Mouse (Mus musculus) kidney, postnatal 10 days (tissue): ENCODE measurements around the gene Susd5.

Experiments used
- DNase-seq: peaks from one replicate; pipeline ENCODE4 v3.0.0; 2021; ENCODE audit warnings: mixed read lengths

Gene Susd5

DNA sequence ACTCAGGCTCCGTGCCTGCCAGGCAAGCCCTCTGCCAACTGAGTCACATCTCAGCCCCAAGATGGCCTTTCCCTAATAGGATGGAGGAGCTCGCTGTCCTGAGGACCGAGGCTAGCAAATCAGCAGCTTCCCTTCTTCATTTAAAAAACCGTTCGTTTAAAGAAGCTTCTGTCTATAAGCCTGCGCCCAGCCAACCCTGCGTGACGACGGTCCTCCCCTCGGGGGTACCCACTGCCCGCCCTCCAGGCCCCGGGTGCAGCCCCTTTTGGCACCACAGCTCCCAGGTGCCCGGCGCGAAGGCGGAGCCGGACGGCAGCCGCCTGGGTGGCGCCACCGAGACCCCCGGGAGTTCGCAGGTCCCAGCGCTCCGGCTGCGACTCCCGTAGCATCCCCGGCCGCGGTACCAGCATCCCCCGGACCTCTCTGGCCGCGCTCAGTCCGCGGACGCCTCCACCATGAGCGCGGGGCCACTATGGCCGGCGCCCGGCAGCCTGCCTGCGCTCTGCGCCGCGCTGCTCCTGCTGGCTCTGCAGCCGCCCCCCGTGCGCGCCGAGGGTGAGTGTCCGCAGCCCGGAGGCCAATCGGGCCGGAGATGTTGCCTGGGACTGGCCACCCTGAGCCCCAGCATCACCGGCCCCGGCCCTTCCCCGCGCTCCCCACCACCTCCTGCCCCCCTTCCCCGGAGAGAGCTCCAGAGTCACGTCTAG is at the start of gene Susd5:
Susd5 (plus strand) TSS at position 51 of the 707 bp plus-strand sequence.
- peak; percentile 18 for DNase-seq

DNA sequence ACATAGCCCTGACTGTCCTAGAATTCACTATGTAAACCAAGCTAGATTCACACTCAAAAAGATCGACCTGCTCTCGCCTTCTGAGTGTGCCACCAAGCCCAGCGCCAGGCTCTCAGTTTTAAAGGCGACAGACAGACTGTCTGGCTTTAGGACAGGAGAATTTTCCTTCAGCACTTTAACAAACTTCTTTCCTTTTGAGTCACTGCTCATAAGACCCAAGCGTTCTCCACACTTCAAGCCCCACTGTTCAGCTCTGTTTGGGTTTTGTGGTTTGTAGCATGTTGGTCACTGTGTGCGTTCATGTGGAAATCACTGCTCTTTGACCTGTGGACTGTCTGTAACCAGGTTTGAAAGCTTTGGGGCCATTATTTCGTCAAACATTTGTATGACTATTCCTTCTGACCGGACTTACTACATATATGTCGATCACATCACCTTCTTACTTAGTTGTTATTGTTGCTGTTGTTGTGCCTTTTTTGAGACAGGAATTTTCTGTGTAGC is 49.0 kb upstream of the Susd5 start:
- DNase-seq = no peak

DNA sequence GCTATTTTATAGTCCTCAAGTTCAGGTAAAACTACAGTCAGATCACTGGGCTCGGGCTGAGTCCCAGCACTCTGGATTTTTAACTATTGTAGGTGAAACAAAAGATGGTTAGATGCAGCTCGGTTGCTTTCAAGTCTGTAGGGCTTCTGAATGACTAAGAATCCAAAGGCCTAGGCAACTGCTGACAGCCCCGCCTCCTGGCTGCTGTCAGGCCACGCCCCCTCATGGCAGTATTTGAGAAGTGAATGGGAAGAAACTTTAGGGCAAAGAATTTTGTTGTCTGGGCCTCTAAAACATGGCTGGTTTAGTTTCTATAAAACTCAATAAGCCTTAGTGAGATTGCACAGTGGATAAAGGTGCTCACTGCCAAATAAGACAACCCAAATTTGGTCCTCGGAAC is 47.4 kb upstream of the Susd5 start:
- no peak for DNase-seq

DNA sequence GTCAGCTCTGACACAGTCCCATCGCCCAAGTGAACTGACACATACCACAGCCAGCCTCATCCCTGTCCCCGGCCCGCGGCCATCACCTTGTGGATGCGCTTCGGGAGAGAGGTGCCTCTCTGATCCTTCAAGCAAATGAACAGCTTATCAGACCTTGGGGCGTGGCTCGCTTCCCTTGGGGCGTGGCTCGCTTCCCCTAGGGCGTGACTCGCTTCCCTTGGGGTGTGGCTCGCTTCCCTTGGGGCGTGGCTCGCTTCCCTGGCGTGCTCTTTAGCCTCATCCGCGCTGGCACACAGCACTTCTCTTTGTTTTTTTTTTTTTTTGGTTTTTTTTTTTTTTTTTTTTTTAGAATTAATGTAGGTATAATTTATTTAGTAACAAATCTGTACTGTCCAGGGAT is 45.7 kb upstream of the Susd5 start:
- no peak for DNase-seq

DNA sequence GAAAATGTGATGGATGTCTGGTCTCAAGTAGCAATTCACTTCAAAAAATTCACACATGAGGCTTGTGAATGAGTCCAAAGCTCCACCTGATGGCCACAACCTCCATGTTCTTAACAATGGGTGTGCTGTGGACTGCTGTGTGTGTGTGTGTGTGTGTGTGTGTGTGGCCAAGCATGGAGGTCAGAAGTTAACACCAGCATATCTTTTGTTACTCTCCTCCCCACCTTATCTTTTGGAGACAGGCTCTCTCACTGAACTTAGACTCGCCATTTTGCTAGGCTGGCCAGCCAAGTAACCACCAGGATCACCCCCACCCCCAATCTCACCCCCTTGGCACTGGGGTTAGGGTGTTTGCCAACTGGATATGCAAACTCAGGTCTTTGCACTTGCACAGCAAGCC is 42.9 kb upstream of the Susd5 start:
- no peak for DNase-seq

DNA sequence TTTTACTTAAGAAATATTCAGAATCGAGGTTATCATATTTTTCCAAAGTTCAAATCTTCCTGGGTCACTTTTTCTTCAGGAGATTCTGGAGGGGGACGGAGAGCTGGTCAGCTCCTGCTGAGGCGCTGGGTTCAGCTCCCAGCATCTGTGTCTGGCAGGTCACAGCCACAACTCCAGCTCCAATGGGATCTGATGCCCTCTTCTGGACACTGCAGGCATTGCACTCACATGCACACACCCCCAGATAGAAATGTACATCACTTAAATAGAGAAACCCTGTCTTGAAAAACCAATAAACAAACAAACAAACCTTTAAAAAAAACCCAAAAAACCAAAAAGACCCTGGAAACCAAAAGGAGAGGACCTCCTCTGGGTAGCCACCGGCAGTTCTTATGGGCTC is 41.2 kb upstream of the Susd5 start:
- DNase-seq = no peak

DNA sequence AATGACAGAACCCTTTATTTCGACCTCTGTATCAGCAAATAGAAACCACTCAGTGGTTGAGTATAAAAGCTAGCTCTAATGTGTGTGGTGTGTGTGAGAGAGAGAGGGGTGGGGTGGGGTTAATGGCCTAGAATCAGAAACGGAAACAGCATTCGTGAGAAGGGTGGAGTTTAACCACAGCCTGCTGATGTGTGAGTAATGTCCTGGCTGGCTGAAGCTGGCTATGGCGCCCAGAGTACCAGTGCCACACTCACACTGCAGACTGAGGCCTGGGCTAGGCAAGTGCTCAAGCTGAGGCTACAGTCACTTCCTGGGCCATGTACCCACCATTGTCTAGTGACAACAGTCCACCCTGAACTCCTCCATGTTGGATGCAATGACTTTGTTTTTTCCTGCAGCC is 40.5 kb upstream of the Susd5 start:
- no peak for DNase-seq

DNA sequence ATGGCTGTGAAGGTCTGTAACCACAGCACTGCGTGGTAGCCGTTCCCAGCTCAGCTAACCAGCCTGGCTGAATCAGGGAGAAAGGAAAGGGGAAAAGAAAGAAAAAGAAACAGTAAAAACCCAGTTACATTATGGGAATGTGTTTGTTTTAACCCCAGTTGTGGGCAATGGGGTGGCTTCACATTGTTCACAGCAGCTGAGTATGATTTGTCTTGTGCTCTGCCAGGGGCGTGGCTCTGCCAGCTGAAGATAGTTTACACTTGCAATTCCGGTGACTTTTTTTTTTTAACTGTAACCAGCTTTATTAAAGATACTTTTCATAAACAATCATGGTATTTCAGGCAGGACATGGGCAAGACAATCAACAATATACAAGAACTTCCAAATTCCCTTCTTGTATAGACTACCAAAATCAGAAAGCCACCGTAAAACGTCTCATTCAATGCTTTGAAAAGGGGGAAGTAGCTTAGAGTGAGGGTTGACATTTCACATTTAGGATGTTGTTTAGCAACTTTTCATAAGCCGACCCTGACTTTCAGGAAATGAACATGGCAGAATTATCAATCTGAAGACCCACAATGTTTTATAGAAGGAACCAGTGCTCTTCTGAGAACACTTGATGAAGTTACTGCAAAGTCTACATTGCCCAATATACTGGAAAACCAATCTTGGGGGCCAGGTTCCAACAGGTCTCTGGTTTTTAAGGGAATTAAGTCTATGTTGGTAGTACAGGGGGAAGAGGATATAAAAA is 37.8 kb upstream of the Susd5 start:
- no peak for DNase-seq

DNA sequence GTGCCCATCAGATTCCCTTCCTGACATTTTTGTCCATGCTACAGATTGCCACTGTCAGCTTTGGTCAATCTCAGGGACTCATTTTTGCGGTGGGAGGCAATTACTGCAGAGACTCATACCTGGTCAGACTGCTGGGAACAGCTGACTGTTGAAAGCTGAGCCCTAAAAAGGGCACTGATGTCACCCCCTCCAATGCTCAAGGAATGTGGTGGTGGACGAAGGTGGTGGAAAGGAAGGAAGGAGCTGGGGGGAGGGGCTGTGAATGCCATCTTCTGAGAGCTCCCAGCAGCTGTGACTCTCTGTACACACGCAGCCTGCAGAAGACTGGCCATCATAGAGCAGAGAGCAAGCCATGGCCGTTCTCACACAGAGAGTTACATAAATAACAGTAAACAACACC is 34.8 kb upstream of the Susd5 start:
- no peak for DNase-seq

DNA sequence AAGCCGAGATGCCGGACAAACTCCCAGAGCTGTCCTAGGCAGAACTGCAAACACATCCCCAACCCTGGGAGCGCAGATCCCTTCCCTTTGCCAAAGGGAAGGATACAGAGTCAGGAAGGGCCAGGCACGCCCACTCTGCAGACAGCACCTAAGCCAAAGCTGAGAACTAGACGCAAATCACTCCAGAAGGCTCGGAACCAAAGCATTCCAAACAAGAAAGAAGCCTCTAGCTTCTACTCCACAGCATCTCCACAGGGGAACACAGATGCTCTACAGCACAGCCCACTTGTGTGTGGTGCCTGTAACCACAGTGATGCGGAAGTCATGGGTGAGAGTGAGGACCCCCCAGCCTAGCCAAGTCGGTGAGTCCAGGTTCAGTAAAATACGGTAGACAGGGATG is 31.8 kb upstream of the Susd5 start:
- DNase-seq = no peak

DNA sequence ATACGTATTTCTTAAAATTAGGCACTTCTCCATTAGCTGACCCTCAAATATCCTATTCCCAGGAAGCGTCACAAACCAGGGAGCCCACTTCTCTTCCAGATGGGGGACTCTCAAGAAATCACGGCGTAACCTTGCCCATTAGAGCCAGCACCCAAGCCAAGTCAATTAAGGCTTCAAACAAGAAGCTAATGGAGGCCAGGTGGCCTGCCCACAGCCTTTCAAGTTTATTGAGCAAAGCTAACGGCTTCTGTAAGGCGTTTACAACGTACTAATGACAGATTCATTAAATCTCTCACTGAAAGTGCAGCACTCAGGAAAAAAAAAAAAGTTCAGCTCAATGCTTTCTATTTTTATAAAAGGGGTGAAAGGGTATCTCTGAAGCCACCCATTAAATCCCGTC is 31.1 kb upstream of the Susd5 start:
- no peak for DNase-seq

DNA sequence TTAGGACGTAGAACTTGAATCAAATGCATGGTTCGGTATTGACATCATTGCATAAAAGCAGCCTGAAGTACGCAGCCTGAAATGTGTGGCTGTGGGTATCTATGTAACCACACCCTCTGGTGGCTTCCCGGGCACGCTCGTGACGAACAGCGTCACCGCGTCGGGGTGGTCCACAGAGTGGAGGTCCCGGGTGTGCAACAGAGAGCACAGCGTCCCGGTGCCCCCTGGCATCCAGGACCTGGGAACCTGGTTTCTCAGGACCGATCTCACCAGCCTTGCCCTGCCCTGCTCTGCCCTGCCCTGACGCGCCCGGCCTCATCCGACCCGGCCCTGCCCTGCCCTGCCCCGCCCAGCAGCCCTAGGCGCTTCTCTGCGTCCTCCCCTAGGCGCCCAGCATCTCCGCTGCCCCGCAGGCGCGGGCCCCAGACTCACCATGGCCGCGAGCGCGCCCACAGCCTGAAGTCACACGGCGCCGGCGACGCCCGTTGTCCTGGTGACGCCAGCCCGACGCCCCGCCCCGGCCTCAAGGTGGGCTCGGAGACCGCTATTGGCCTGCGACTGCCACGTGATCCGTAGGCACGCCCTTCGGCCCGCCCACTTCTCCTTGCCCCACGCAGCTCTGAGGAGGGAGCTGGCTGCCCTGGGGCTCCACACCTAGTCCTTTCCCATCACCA is 30.5 kb upstream of the Susd5 start:
- peak; percentile 83 for DNase-seq

DNA sequence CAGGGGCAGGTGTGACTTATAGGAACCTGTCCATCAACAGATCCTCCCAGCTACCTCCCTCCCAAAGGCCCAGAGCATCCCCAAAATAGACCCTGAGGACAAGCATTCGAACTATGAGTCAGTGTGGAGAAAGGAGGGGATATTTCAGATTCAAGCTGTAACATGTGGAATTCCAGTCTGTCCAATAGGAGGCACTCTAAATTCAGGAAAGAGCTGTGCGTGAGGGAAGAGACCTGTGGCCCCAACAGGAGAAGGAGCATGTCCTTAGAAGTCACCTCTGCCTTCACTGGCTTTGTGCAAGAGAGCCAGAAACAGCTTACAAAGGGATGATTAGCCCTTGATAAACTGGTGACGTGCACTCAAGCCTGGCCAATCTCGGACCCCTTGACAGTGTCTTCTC is 16.0 kb upstream of the Susd5 start:
- no peak for DNase-seq

DNA sequence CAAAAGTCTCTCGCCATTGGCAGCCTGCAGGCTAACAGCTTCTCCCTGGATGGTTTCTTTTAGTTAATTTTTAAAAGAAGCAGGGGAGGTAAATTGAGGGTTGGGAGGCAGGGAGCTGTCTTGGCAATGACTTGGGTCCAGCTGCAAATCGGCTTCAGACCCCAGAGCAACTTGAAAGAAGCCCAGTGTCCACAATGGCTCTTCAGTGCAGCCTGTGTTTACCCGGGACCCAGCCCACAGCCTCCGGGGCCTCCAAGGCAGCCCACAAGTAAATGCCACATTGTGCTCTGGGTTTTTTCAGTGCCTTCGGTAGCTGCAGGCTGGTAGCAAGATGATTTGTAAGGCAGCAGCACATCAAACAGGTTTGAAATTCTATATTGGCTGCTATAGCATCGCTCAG is 14.4 kb upstream of the Susd5 start:
- DNase-seq = no peak

DNA sequence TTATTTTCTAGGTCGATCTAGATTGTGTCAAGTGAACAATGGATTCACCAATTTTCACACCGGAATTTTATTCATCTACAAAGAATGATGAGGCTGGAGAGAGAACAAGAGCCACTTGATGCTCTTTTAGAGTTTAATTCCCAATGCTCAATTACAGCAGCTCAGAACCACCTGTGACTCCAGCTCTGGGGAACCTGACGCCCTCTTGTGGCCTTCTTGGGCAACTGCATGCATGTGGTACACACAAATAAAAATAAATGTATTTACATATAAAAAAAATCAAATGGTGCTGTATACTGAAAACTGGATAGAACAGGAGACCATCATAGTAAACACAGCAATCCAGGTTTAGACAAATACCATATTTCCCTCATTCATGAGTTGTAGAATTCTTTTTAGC is 12.5 kb upstream of the Susd5 start:
- DNase-seq = peak; percentile 23

DNA sequence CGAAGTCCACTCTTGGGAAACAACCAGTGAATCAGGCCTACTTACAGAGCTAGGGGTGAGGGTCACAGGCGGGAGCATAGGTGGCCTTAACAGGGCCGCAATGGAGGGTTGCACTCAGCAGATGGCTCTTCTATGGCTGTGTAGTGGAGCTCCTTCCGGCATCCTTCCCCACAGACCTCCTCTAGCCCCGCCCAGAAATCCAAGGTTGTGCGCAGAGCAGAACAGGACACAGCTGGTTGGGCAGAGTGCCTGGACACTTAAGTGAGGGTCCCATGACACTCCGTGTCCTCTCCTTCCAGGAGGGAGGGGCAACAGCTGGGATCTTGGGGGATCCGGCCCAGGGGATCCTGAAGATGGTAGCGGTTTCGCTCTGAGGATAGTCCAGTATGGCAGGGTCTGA is 10.9 kb upstream of the Susd5 start, which contains the start of gene Fbxl2:
Fbxl2 (minus strand) TSS at position 164 of the 400 bp plus-strand sequence.
- peak; percentile 16 for DNase-seq

DNA sequence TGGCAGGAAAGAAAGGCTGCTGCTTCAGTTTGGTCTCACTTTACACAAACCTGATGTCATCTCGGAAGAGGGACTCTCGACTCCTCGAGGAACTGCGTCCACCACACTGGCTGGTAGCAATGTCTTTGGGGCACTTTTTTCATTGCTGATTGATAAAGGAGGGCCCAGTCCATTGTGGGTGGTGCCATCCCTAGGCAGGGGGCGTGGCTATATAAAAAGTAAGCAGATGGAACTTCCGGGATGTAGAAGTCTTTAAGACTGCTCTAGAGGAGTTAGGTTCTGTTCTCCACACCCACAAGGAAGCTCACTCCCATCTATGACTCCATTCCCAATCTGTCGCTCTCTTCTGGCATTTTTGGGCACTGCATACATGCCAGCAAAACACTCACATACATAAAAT is 10.3 kb upstream of the Susd5 start:
- no peak for DNase-seq

DNA sequence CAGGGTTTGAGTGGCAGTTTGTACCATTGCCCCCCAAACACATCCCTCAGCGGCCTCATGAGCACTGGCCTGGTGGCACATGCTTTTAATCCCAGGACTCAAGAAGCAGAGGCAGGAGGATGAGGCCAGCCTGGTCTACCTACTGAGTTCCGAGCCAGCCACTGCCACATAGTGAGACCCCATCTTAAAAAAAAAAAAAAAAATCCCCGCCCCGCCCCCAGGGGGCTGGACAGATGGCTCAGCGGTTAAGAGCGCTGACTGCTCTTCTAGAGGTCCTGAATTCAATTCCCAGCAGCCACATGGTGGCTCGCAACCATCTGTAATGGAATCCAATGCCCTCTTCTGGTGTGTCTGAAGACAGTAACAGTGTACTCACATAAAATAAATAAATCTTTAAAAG is 6.8 kb upstream of the Susd5 start:
- no peak for DNase-seq

DNA sequence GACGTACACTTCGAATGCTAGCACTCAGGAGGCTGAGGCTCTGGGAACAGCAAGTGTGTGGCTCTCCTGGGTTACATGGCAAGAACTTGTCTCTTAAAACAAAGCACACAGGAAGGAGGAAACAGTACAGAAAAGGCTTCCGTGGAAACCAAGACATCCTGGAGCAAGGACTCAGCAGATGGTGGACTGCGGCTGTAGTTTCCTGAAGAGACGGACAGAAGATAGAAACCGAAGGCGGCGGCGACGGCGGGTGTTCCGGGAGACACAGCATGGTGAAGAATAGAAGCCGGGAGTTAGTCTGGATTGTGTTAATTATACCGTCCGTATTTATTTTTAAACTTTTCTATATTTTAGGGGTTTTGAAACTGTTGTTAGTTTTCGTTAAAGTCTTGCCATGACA is 6.2 kb upstream of the Susd5 start:
- no peak for DNase-seq

DNA sequence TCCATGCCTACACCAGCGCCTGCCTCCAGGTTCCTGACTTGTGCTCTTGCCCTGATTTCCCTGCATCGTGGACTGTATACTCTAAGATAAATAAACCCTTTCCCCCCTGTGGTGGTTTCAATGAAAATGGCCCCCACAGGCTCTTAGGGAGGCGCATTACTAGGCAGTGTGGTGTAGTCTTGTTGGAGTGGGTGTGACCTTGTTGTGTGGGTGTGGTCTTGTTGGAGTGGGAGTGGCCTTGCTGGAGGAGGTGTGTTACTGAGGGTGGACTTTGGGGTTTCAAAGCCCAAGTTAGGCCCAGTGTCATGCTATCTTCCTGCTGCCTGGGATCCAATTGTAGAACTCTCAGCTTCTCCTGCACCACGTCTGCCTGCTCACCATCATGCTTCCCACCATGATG is 4.9 kb upstream of the Susd5 start:
- no peak for DNase-seq

DNA sequence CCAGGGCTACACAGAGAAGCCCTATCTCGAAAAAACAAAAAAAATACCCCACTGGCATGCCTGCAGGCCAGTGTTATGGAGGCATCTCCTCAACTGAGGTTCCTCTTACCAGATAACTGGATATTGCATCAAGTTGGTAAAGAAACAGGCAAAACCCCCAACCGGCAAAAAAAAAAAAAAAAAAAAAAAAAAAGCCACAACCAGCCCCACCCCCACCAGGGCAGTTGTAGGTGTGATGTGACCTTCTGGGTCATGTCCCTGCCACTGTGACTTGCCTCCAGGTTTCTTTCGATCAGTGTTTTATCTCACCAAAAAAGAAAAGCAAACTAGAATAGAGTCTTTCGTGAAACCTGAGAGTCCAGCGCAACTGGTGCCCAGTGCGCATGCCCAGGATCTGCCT is 4.1 kb upstream of the Susd5 start:
- no peak for DNase-seq

DNA sequence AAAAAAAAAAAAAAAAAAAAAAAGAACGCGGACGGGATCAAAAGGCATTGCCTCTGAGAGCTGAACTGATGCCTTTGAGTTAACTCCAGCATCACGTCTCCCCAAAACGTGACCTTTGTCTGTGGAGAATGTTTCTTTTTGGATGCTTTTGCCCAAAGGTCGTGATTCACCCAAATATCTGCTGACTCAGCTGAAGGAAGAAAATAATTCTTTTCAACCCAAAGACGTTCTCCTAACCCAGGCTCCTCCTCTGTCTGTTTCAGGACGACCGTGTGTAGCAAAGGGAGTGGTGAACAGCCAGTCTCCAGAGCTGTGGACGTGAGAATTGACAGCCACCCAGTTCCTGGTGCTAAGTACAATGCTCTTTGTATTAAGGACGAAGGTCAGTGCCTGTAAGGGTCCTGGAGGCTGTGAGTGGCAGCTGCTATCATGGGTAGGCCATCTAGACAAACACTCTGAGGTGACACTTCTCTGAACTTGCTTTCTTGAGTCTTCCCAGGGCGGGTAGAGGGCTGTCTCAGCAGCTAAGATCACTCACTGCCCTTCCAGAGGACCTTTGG is 11.6 kb downstream of the Susd5 start:
- no peak for DNase-seq

DNA sequence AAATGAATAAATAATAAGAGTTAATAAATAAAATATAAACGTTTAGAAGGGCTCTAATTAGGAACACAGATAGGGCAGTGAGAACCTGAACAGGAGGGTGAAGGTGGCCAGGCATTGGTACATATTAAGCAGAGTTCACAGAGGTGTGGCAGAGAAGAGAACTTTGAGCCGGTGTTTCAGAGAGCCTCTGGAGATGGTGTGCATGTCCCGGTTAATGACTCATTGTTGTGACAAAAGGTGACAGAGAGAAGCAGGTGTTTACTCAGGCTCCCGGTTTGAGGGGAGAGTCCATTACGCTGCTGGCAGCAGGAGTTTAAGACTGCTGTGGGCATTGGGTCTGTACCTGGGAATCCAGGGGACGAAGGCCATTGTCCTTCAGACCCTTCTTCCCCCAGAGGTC is 12.4 kb downstream of the Susd5 start:
- DNase-seq = no peak

DNA sequence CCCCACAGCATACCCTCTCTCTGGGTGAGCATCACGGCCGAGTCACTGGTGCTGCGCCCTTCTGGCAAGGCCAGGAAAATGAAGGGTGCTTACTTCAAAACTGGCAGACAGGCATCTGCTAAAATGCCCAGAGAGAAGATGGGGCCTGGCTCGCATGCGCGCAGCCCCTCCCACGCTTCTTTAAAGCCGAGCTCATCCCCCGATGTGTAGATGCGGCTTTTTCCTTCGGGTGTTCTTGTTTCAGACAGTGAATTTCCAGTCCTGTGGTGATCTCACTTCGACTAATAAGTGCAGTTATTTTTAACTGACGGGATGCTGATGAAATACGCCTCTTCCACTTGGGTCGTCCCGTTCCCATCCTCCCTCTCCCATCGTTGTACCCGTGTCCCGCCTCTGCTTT is 16.7 kb downstream of the Susd5 start:
- no peak for DNase-seq
